Mouse (Mus musculus) liver, embryonic 14.5 days (tissue): ENCODE measurements around the gene Rbm19. TPM values are rescaled to one million over a fixed set of nuclear protein-coding genes. Genes with fewer than 3 reads are reported as not detected.

Source experiments
- ATAC-seq: fragments of 200-750 bp; cut with Nextera tagmentation; 2 replicates; pipeline ENCODE4 v1.8.0; 2017; ENCODE audit warnings: moderate number of reproducible peaks, mild to moderate bottlenecking, moderate library complexity; ENCODE audit not compliant: insufficient read depth
- DNase-seq, 3 experiments: peaks; one replicate each; pipeline ENCODE4 v3.0.0-alpha.2; 2012 to 2013; ENCODE audit warnings: low read depth in 3 of 3, low spot score in 3 of 3
- H3K27ac ChIP-seq: fragments of 300-500 bp; sonication (generic); 2 replicates; pipeline ENCODE4 v1.5.1; 2014; ENCODE audit warnings: moderate library complexity, mild to moderate bottlenecking, control low read depth, inconsistent platforms
- H3K27me3 ChIP-seq: fragments of 300-500 bp; sonication (generic); 2 replicates; pipeline ENCODE4 v1.6.1; 2014; ENCODE audit warnings: mild to moderate bottlenecking, low read length, moderate library complexity; ENCODE audit not compliant: control insufficient read depth, insufficient read depth
- H3K36me3 ChIP-seq: fragments of 300-500 bp; sonication (generic); replicated peaks from 2 replicates; pipeline ENCODE4 v1.6.1; 2014; ENCODE audit warnings: low read depth; ENCODE audit not compliant: control insufficient read depth, insufficient read depth
- H3K4me1 ChIP-seq, 2 experiments: fragments of 200-500 bp in 1 of 2; fragments of 300-500 bp in 1 of 2; sonication (generic) in 1 of 2; replicated peaks; 2 replicates each; pipeline ENCODE4 v1.6.1; 2012 to 2014; ENCODE audit warnings: antibody characterized with exemption in 1 of 2, inconsistent platforms in 1 of 2, low read length in 1 of 2; ENCODE audit not compliant: control insufficient read depth in 2 of 2, insufficient read depth in 2 of 2
- H3K4me2 ChIP-seq: fragments of 300-500 bp; sonication (generic); 2 replicates; pipeline ENCODE4 v1.6.1; 2014; ENCODE audit warnings: low read depth, mild to moderate bottlenecking, control low read depth, moderate library complexity
- H3K4me3 ChIP-seq, 2 experiments: fragments of 200-500 bp in 1 of 2; fragments of 300-500 bp in 1 of 2; sonication (generic) in 1 of 2; 2 replicates each; pipeline ENCODE4 v1.5.1; 2012 to 2014; ENCODE audit warnings: low read depth in 2 of 2, low read length in 2 of 2, mild to moderate bottlenecking in 2 of 2, control low read depth in 1 of 2, inconsistent platforms in 1 of 2, moderate library complexity in 1 of 2; ENCODE audit not compliant: insufficient read depth in 1 of 2
- H3K9ac ChIP-seq: fragments of 300-500 bp; sonication (generic); replicated peaks from 2 replicates; pipeline ENCODE4 v1.6.1; 2014; ENCODE audit warnings: mild to moderate bottlenecking, control low read depth, moderate library complexity
- H3K9me3 ChIP-seq: fragments of 300-500 bp; sonication (generic); 2 replicates; pipeline ENCODE4 v1.6.1; 2016; ENCODE audit warnings: low read length, mixed read lengths; ENCODE audit not compliant: control insufficient read depth
- CTCF ChIP-seq: IDR thresholded peaks from 2 replicates; pipeline ENCODE4 v1.5.1; 2016; ENCODE audit warnings: antibody characterized with exemption, low read depth, control low read depth
- EP300 ChIP-seq: IDR thresholded peaks from 2 replicates; pipeline ENCODE4 v1.6.1; 2016; ENCODE audit warnings: antibody characterized with exemption, low read depth
- WGBS: fragments of 180-500 bp; shearing (Covaris S2); extraction: QIAGEN DNeasy Blood & Tissue Kit; methylation state at CpG from one replicate; pipeline ENCODE4 v1.1.7; 2014; ENCODE audit not compliant: insufficient replicate concordance; 5-methylcytosine and 5-hydroxymethylcytosine counted together
- polyA plus RNA-seq, 2 experiments: library from polyadenylated mRNA; depleted of rRNA in 1 of 2; stranded (reverse) in 1 of 2; unstranded in 1 of 2; fragments of >200 nt; fragmentation: Nextera tagmentation in 1 of 2; extraction: Ambion mirVana in 1 of 2; gene quantifications; 2 replicates each; pipeline versions ENCODE4 v1.2.1 to v1.2.3; 2012 to 2014

Gene Rbm19
- polyA plus RNA-seq, 2 experiments = 6.8 to 11.1 TPM

- ATAC-seq (no peak), DNase-seq (peak; percentile 53 to 65 (median 61))
- Histone ChIP-seq H3K36me3 (no peaks in the 10 kb centered on the region), H3K9me3 (no peaks in the 10 kb centered on the region), H3K9ac (no peak overlapping the region), H3K27ac (no peak overlapping the region), H3K4me2 (no peak overlapping the region), H3K4me1 (no peaks in the 10 kb centered on the region), H3K27me3 (no peaks in the 10 kb centered on the region; the same call in 1 of the 2 replicates), H3K4me3 (no peak overlapping the region)
- WGBS = 1% methylated on average over 16 of the region's 16 CpGs
- TF ChIP-seq CTCF = peak; percentile 95
- TF ChIP-seq EP300 = no peak
These were observed 27.7 kb upstream of the Rbm19 start for GRCm38 (mm10) chr5:120088561-120088960.

- TF ChIP-seq EP300 (no peak), CTCF (peak; percentile 89)
- H3K27me3 ChIP-seq = no peaks in the 10 kb centered on the region
- H3K27ac ChIP-seq = no peak overlapping the region
- no peak for ATAC-seq
- no peaks in the 10 kb centered on the region for H3K36me3 ChIP-seq
- H3K4me2 ChIP-seq = no peak overlapping the region
- H3K4me3 ChIP-seq = no peak overlapping the region
- H3K9me3 ChIP-seq = no peaks in the 10 kb centered on the region
- no peaks in the 10 kb centered on the region for H3K4me1 ChIP-seq
- peak; percentile 56 to 58 (median 57) for DNase-seq
- no peak overlapping the region for H3K9ac ChIP-seq
- 33% methylated on average over 7 of the region's 7 CpGs for WGBS
These were observed 21.7 kb upstream of the Rbm19 start for GRCm38 (mm10) chr5:120094602-120095001.

GRCm38 (mm10) chr5:120097042-120097441 lies 19.2 kb upstream of the Rbm19 start:
- WGBS = 53% methylated on average over 9 of the region's 9 CpGs
- no peak for DNase-seq

GRCm38 (mm10) chr5:120100814-120101213 lies 15.5 kb upstream of the Rbm19 start:
- Histone ChIP-seq H3K4me1 (no peaks in the 10 kb centered on the region), H3K4me2 (no peak overlapping the region), H3K9me3 (no peaks in the 10 kb centered on the region), H3K27ac (no peak overlapping the region), H3K4me3 (no peak overlapping the region), H3K9ac (no peak overlapping the region), H3K36me3 (no peaks in the 10 kb centered on the region), H3K27me3 (no peaks in the 10 kb centered on the region)
- WGBS = 75% methylated on average over 6 of the region's 6 CpGs
- DNase-seq (no peak), ATAC-seq (no peak)
- no peak for TF ChIP-seq EP300
- peak; percentile 70 for TF ChIP-seq CTCF

More at GRCm38 (mm10) chr5:120097042-120097441, 19.2 kb upstream of the Rbm19 start:
- no peaks in the 10 kb centered on the region for H3K9me3 ChIP-seq
- H3K4me3 ChIP-seq = no peak overlapping the region
- no peaks in the 10 kb centered on the region for H3K27me3 ChIP-seq
- TF ChIP-seq EP300 = no peak
- TF ChIP-seq CTCF = no peak
- no peaks in the 10 kb centered on the region for H3K36me3 ChIP-seq
- no peak overlapping the region for H3K27ac ChIP-seq
- H3K4me1 ChIP-seq = no peaks in the 10 kb centered on the region
- no peak overlapping the region for H3K9ac ChIP-seq
- no peak overlapping the region for H3K4me2 ChIP-seq
- ATAC-seq = no peak

GRCm38 (mm10) chr5:120102097-120102496 lies 14.2 kb upstream of the Rbm19 start:
- Histone ChIP-seq H3K4me2 (no peak overlapping the region), H3K4me1 (no peaks in the 10 kb centered on the region), H3K36me3 (no peaks in the 10 kb centered on the region), H3K9me3 (no peaks in the 10 kb centered on the region), H3K4me3 (no peak overlapping the region), H3K27ac (no peak overlapping the region), H3K27me3 (no peaks in the 10 kb centered on the region), H3K9ac (no peak overlapping the region)
- ATAC-seq (no peak), DNase-seq (no peak)
- 66% methylated on average over 8 of the region's 8 CpGs for WGBS
- TF ChIP-seq EP300 = no peak
- TF ChIP-seq CTCF = no peak
